Mouse (Mus musculus) myocyte (in vitro differentiated cells): ENCODE data around the gene Jade2. TPM values are rescaled to one million over a fixed set of nuclear protein-coding genes. Genes with fewer than 3 reads are reported as not detected.

Experiments
- H3K27me3 ChIP-seq: one replicate; pipeline ENCODE4 v1.6.1; 2011; ENCODE audit not compliant: control insufficient read depth, insufficient read depth, insufficient read length
- H3K36me3 ChIP-seq: one replicate; pipeline ENCODE4 v1.6.1; 2011; ENCODE audit not compliant: control insufficient read depth, insufficient read depth
- H3K4me2 ChIP-seq: one replicate; pipeline ENCODE4 v1.6.1; 2011; ENCODE audit warnings: low read depth, control low read depth
- H3K4me3 ChIP-seq: one replicate; pipeline ENCODE4 v1.5.1; 2011; ENCODE audit warnings: mild to moderate bottlenecking, control low read depth, moderate library complexity
- H3K79me2 ChIP-seq: one replicate; pipeline ENCODE4 v1.6.1; 2011; ENCODE audit not compliant: control insufficient read depth, insufficient read depth
- H3ac ChIP-seq: one replicate; pipeline ENCODE4 v1.6.1; 2011; ENCODE audit not compliant: control insufficient read depth, insufficient read length
- CEBPB ChIP-seq: IDR thresholded peaks from 2 replicates; pipeline ENCODE4 v1.6.1; 2011; ENCODE audit warnings: mild to moderate bottlenecking, moderate library complexity; ENCODE audit not compliant: poor library complexity, insufficient read depth, severe bottlenecking
- E2F4 ChIP-seq: IDR thresholded peaks from one replicate; pipeline ENCODE4 v1.6.1; 2011; ENCODE audit warnings: mild to moderate bottlenecking, control low read depth, moderate library complexity; ENCODE audit not compliant: insufficient read depth
- MAX ChIP-seq: IDR thresholded peaks from one replicate; pipeline ENCODE4 v1.6.1; 2011; ENCODE audit warnings: low read depth, mild to moderate bottlenecking, control low read depth
- MYOD1 ChIP-seq, 3 experiments: IDR thresholded peaks; one replicate each; pipeline ENCODE4 v1.6.1; 2011; ENCODE audit warnings: control low read depth in 2 of 3, low read depth in 2 of 3, mild to moderate bottlenecking in 2 of 3, moderate library complexity in 1 of 3; ENCODE audit not compliant: insufficient read length in 2 of 3, control insufficient read depth in 1 of 3
- MYOG ChIP-seq, 3 experiments: IDR thresholded peaks; one replicate each; pipeline ENCODE4 v1.6.1; 2011; ENCODE audit warnings: control low read depth in 2 of 3, low read depth in 2 of 3, mild to moderate bottlenecking in 2 of 3; ENCODE audit not compliant: insufficient read length in 2 of 3, control insufficient read depth in 1 of 3, insufficient read depth in 1 of 3
- POLR2A ChIP-seq: IDR thresholded peaks from one replicate; pipeline ENCODE4 v1.6.1; 2011; ENCODE audit warnings: low read depth, mild to moderate bottlenecking, control low read depth, moderate library complexity; ENCODE audit not compliant: insufficient read length
- POLR2AphosphoS2 ChIP-seq: IDR thresholded peaks from one replicate; pipeline ENCODE4 v1.6.1; 2011; ENCODE audit warnings: low read depth, control low read depth; ENCODE audit not compliant: insufficient read length
- REST ChIP-seq: IDR thresholded peaks from one replicate; pipeline ENCODE4 v1.6.1; 2011; ENCODE audit warnings: mild to moderate bottlenecking, control low read depth, moderate library complexity; ENCODE audit not compliant: insufficient read depth, insufficient read length
- SRF ChIP-seq: IDR thresholded peaks from one replicate; pipeline ENCODE4 v1.6.1; 2011; ENCODE audit warnings: low read depth; ENCODE audit not compliant: control insufficient read depth, insufficient read length
- TCF12 ChIP-seq: IDR thresholded peaks from one replicate; pipeline ENCODE4 v1.6.1; 2011; ENCODE audit warnings: mild to moderate bottlenecking, control low read depth; ENCODE audit not compliant: poor library complexity, insufficient read depth, severe bottlenecking
- TCF3 ChIP-seq: IDR thresholded peaks from one replicate; pipeline ENCODE4 v1.6.1; 2011; ENCODE audit warnings: low read depth, control low read depth; ENCODE audit not compliant: insufficient read length
- USF1 ChIP-seq: IDR thresholded peaks from one replicate; pipeline ENCODE4 v1.6.1; 2011; ENCODE audit warnings: low read depth, mild to moderate bottlenecking, control low read depth, moderate library complexity
- polyA plus RNA-seq: library from polyadenylated mRNA; unstranded; fragments of >200 nt; fragmentation: generic; extraction: Trizol; gene quantifications from one replicate; pipeline ENCODE4 v1.2.1, GENCODE M21; 2012; ENCODE audit warnings: missing spikeins

The Jade2 gene
- polyA plus RNA-seq, 1 experiment = 2.6 TPM

- no peak overlapping the region for H3K4me3 ChIP-seq
- H3ac ChIP-seq = no peak overlapping the region
- no peak for TF ChIP-seq E2F4
- no peak for TF ChIP-seq MAX
- TF ChIP-seq POLR2A = no peak
- peak in 1 of 3 experiments; percentile 48 for TF ChIP-seq MYOD1 (IDR thresholded peaks at IDR 0.05; ENCODE audit: control insufficient read depth in 1 of 3, insufficient read length in 2 of 3, low read depth in 2 of 3)
- no peak for TF ChIP-seq SRF
- no peak for TF ChIP-seq REST
- TF ChIP-seq MYOG (IDR thresholded peaks at IDR 0.05; ENCODE audit: control insufficient read depth in 1 of 3, insufficient read depth in 1 of 3, insufficient read length in 2 of 3, low read depth in 2 of 3) = peak in 1 of 3 experiments; percentile 55
- peak; percentile 85; the same call in 1 of the 2 replicates for TF ChIP-seq CEBPB
- TF ChIP-seq POLR2AphosphoS2 = no peak
- no peaks in the 10 kb centered on the region for H3K36me3 ChIP-seq
- H3K4me2 ChIP-seq = peak overlapping the region; percentile 86
- no peaks in the 10 kb centered on the region for H3K27me3 ChIP-seq
- H3K79me2 ChIP-seq = no peaks in the 10 kb centered on the region
These were observed 17.0 kb upstream of the Jade2 start for GRCm38 (mm10) chr11:51874266-51875036.

GRCm38 (mm10) chr11:51873141-51873540, 15.7 kb upstream of the Jade2 start:
- TF ChIP-seq MYOD1 (IDR thresholded peaks at IDR 0.05; ENCODE audit: control insufficient read depth in 1 of 3, insufficient read length in 2 of 3, low read depth in 2 of 3) = no peak
- no peak for TF ChIP-seq REST
- no peak for TF ChIP-seq TCF12
- Histone ChIP-seq H3K4me3 (no peak overlapping the region), H3K4me2 (no peak overlapping the region), H3K36me3 (no peaks in the 10 kb centered on the region), H3K79me2 (no peaks in the 10 kb centered on the region), H3ac (no peak overlapping the region), H3K27me3 (no peaks in the 10 kb centered on the region)

- Histone ChIP-seq H3ac (no peak overlapping the region), H3K36me3 (no peaks in the 10 kb centered on the region), H3K4me3 (no peak overlapping the region), H3K27me3 (no peaks in the 10 kb centered on the region), H3K79me2 (no peaks in the 10 kb centered on the region), H3K4me2 (no peak overlapping the region)
- TF ChIP-seq MYOG (IDR thresholded peaks at IDR 0.05; ENCODE audit: control insufficient read depth in 1 of 3, insufficient read depth in 1 of 3, insufficient read length in 2 of 3, low read depth in 2 of 3) (no peak), POLR2A (no peak), POLR2AphosphoS2 (no peak), E2F4 (no peak), CEBPB (no peak), MAX (no peak), SRF (no peak), MYOD1 (IDR thresholded peaks at IDR 0.05; ENCODE audit: control insufficient read depth in 1 of 3, insufficient read length in 2 of 3, low read depth in 2 of 3) (no peak)
These were observed 9.8 kb upstream of the Jade2 start for GRCm38 (mm10) chr11:51867261-51867660.

- Histone ChIP-seq H3K36me3 (no peaks in the 10 kb centered on the region), H3ac (no peak overlapping the region), H3K27me3 (no peaks in the 10 kb centered on the region), H3K79me2 (no peaks in the 10 kb centered on the region), H3K4me2 (peak overlapping the region; percentile 42), H3K4me3 (no peak overlapping the region)
- TF ChIP-seq E2F4 (no peak), TCF12 (peak; percentile 10), MYOD1 (IDR thresholded peaks at IDR 0.05; ENCODE audit: control insufficient read depth in 1 of 3, insufficient read length in 2 of 3, low read depth in 2 of 3) (peak in 2 of 3 experiments; percentile 46 to 69), TCF3 (no peak), MYOG (IDR thresholded peaks at IDR 0.05; ENCODE audit: control insufficient read depth in 1 of 3, insufficient read depth in 1 of 3, insufficient read length in 2 of 3, low read depth in 2 of 3) (peak in 2 of 3 experiments; percentile 24 to 63), USF1 (no peak), POLR2AphosphoS2 (no peak), CEBPB (no peak), SRF (no peak), MAX (no peak), REST (no peak), POLR2A (no peak)
These were observed 8.6 kb upstream of the Jade2 start for GRCm38 (mm10) chr11:51866020-51866419.

GRCm38 (mm10) chr11:51860666-51861065, 3.2 kb upstream of the Jade2 start:
- no peak overlapping the region for H3K4me2 ChIP-seq
- H3ac ChIP-seq = no peak overlapping the region
- H3K36me3 ChIP-seq = no peaks in the 10 kb centered on the region
- H3K27me3 ChIP-seq = no peaks in the 10 kb centered on the region
- H3K79me2 ChIP-seq = no peaks in the 10 kb centered on the region
- TF ChIP-seq MYOG (IDR thresholded peaks at IDR 0.05; ENCODE audit: control insufficient read depth in 1 of 3, insufficient read depth in 1 of 3, insufficient read length in 2 of 3, low read depth in 2 of 3) (no peak), USF1 (no peak), SRF (no peak), TCF3 (no peak), CEBPB (no peak), POLR2AphosphoS2 (no peak), TCF12 (no peak), POLR2A (no peak), REST (no peak)
- no peak overlapping the region for H3K4me3 ChIP-seq
